Mouse (Mus musculus) left cerebral cortex, adult 18-20 months (tissue): ENCODE measurements around the gene Il22ra2. TPM values are rescaled to one million over a fixed set of nuclear protein-coding genes. Genes with fewer than 3 reads are reported as not detected.
A peak's percentile ranks its signal among the peaks of the same experiment; 100 is the strongest.

ENCODE experiments used
- DNase-seq, 2 experiments: peaks; one replicate each; pipeline ENCODE4 v3.0.0; 2021 to 2022; ENCODE audit warnings: low spot score in 2 of 2, mixed read lengths in 1 of 2
- total RNA-seq, 2 experiments: library from RNA; stranded (reverse); gene quantifications; 2 replicates each; pipeline ENCODE4 v1.2.3; 2021

Gene Il22ra2
- total RNA-seq, 2 experiments from 2014 or later, result not detected

GRCm38 (mm10) chr10:19600093-19600420 lies 21.7 kb upstream of the Il22ra2 start:
- DNase-seq, result no peak

GRCm38 (mm10) chr10:19601502-19601901 lies 20.3 kb upstream of the Il22ra2 start:
- DNase-seq, result peak in 1 of 2 experiments; percentile 24

GRCm38 (mm10) chr10:19603231-19603630 lies 18.6 kb upstream of the Il22ra2 start:
- no peak for DNase-seq

GRCm38 (mm10) chr10:19609125-19609524 lies 12.7 kb upstream of the Il22ra2 start:
- DNase-seq, result no peak

- DNase-seq, result no peak
These were observed 10.2 kb upstream of the Il22ra2 start for GRCm38 (mm10) chr10:19611616-19612015.

GRCm38 (mm10) chr10:19613111-19613753 lies 8.6 kb upstream of the Il22ra2 start:
- DNase-seq, result no peak

- no peak for DNase-seq
These were observed 2.1 kb upstream of the Il22ra2 start for GRCm38 (mm10) chr10:19619736-19620135.

- DNase-seq, result no peak
These were observed 2.8 kb downstream of the Il22ra2 start for GRCm38 (mm10) chr10:19624617-19625016.

- no peak for DNase-seq
These were observed 5.5 kb downstream of the Il22ra2 start for GRCm38 (mm10) chr10:19627342-19627741.

GRCm38 (mm10) chr10:19627748-19628147 lies 6.0 kb downstream of the Il22ra2 start:
- no peak for DNase-seq

GRCm38 (mm10) chr10:19631616-19632195 lies 9.9 kb downstream of the Il22ra2 start:
- DNase-seq, result no peak

GRCm38 (mm10) chr10:19638851-19639250 lies 17.1 kb downstream of the Il22ra2 start:
- no peak for DNase-seq

GRCm38 (mm10) chr10:19639630-19640029 lies 17.8 kb downstream of the Il22ra2 start:
- no peak for DNase-seq

GRCm38 (mm10) chr10:19645119-19645518 lies 23.3 kb downstream of the Il22ra2 start:
- DNase-seq, result peak in 1 of 2 experiments; percentile 11

- DNase-seq, result no peak
These were observed 35.6 kb downstream of the Il22ra2 start for GRCm38 (mm10) chr10:19657426-19657825.

- no peak for DNase-seq
These were observed 38.2 kb downstream of the Il22ra2 start for GRCm38 (mm10) chr10:19659953-19660352.

GRCm38 (mm10) chr10:19668973-19669372 lies 47.2 kb downstream of the Il22ra2 start:
- DNase-seq, result no peak

- no peak for DNase-seq
These were observed 50.2 kb downstream of the Il22ra2 start for GRCm38 (mm10) chr10:19672015-19672414.

GRCm38 (mm10) chr10:19673146-19673545 lies 51.3 kb downstream of the Il22ra2 start:
- DNase-seq, result no peak
